Mouse (Mus musculus): ENCODE results near the gene Hhipl1. TPM values are rescaled to one million over a fixed set of nuclear protein-coding genes. Genes with fewer than 3 reads are reported as not detected.

Hhipl1 gene
- polyA plus RNA-seq, 1 experiment: 1.8 TPM

DNA sequence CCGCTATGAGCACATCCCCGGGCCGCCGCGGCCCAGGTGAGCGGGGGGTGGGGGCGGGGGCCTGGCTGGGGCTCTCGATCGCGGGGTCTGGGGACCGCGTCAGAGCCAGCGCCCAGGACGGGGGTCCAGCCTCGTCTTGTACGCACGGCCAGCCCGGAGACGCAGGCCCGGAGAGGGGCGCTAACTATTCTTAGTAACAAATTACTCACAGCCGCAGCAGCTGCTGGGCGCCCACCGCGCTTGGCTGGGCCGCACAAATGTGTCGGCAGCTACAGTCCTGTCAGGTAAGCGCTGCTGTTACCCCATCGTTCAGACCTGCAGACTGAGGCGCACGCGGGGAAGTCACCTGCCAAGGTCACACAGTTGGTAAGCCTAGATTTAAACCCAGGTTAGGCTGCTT is 28.5 kb downstream of the Hhipl1 start:
- no peak for DNase-seq (ENCODE audit: low read depth in 1 of 2, low spot score in 2 of 2)
- peaks cover 6% of the 10 kb centered on the region for H3K27me3 ChIP-seq (ENCODE audit: control insufficient read depth, insufficient read depth, low read length)
- 4% methylated on average over 32 of the region's 32 CpGs for WGBS
- H3K27ac ChIP-seq (ENCODE audit: insufficient read depth, low read length): no peak overlapping the region
- H3K4me3 ChIP-seq (ENCODE audit: extremely low read depth, insufficient read depth, insufficient read length): peak overlapping the region; percentile 48; the same call in 1 of the 2 replicates
- no peaks in the 10 kb centered on the region for H3K36me3 ChIP-seq (ENCODE audit: control insufficient read depth, insufficient read depth, low read length)
- TF ChIP-seq CTCF (IDR thresholded peaks at IDR 0.05; ENCODE audit: extremely low read depth, insufficient read depth, insufficient read length, insufficient replicate concordance) (no peak), POLR2A (IDR thresholded peaks at IDR 0.05; ENCODE audit: low read depth, low read length) (no peak)
- H3K4me1 ChIP-seq (ENCODE audit: control insufficient read depth, insufficient read depth, insufficient read length): peaks cover 8% of the 10 kb centered on the region

DNA sequence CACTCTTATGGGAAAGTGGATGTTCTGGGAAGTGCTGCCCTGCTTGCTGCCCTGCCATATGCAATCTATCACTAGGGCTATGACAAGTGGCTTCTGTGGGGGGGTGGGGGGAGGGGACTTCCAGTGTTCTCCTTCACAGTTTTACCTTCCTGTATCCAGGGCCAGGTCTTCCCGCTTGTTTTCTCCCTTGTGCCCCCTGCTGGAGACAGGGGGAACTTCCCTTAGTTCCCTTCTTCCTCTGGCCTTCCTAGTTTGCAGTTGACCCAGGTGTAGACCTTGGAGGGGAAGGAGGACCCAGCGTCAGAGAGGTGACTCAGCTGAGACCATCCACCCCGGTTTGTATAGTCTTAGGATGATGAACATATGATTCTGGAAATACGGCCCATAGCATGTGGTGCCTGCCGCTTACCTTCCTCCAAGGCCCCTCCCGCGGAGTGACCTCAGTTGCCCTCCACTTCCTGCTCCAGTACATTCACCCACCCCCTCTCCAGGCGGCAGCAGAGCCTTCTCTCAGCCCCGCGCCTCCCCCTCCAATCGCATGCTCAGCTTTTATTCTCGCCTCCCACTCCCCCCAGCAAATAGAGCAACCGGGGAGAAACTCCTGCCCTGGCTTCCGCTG is 32.6 kb downstream of the Hhipl1 start:
- Histone ChIP-seq H3K4me1 (ENCODE audit: control insufficient read depth, insufficient read depth, insufficient read length) (peaks cover 8% of the 10 kb centered on the region), H3K27ac (ENCODE audit: insufficient read depth, low read length) (no peak overlapping the region), H3K27me3 (ENCODE audit: control insufficient read depth, insufficient read depth, low read length) (peaks cover 6% of the 10 kb centered on the region), H3K36me3 (ENCODE audit: control insufficient read depth, insufficient read depth, low read length) (no peaks in the 10 kb centered on the region), H3K4me3 (ENCODE audit: extremely low read depth, insufficient read depth, insufficient read length) (no peak overlapping the region)
- WGBS: 15% methylated on average over 13 of the region's 14 CpGs
- no peak for DNase-seq (ENCODE audit: low read depth in 1 of 2, low spot score in 2 of 2)
- no peak for TF ChIP-seq POLR2A (IDR thresholded peaks at IDR 0.05; ENCODE audit: low read depth, low read length)
- peak; percentile 20; the same call in 1 of the 2 replicates for TF ChIP-seq CTCF (IDR thresholded peaks at IDR 0.05; ENCODE audit: extremely low read depth, insufficient read depth, insufficient read length, insufficient replicate concordance)

DNA sequence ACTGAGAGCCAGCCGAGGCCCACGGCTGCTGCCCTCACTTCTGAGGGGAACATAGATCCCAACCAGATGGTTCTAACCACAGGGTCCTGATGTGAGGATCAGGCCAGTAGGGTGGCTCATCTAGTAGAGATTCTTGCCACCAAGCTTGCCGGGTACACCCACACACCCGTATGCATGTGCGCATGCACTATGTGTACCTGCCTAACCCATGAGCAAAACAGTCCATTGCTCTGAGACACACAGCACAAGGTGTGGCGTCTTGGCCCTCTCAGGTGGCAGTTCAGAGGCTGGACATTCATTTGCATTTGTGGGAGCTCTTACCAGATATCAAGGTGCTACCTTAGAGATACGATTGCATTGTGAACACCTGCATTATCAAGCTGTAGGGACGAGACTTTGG is 42.1 kb downstream of the Hhipl1 start:
- H3K36me3 ChIP-seq (ENCODE audit: control insufficient read depth, insufficient read depth, low read length): no peaks in the 10 kb centered on the region
- no peak overlapping the region for H3K27ac ChIP-seq (ENCODE audit: insufficient read depth, low read length)
- H3K4me1 ChIP-seq (ENCODE audit: control insufficient read depth, insufficient read depth, insufficient read length): no peaks in the 10 kb centered on the region
- 78% methylated on average over 8 of the region's 8 CpGs for WGBS
- H3K4me3 ChIP-seq (ENCODE audit: extremely low read depth, insufficient read depth, insufficient read length): no peak overlapping the region
- H3K27me3 ChIP-seq (ENCODE audit: control insufficient read depth, insufficient read depth, low read length): no peaks in the 10 kb centered on the region
- TF ChIP-seq POLR2A (IDR thresholded peaks at IDR 0.05; ENCODE audit: low read depth, low read length) (no peak), CTCF (IDR thresholded peaks at IDR 0.05; ENCODE audit: extremely low read depth, insufficient read depth, insufficient read length, insufficient replicate concordance) (no peak)
- DNase-seq (ENCODE audit: low read depth in 1 of 2, low spot score in 2 of 2): no peak

DNA sequence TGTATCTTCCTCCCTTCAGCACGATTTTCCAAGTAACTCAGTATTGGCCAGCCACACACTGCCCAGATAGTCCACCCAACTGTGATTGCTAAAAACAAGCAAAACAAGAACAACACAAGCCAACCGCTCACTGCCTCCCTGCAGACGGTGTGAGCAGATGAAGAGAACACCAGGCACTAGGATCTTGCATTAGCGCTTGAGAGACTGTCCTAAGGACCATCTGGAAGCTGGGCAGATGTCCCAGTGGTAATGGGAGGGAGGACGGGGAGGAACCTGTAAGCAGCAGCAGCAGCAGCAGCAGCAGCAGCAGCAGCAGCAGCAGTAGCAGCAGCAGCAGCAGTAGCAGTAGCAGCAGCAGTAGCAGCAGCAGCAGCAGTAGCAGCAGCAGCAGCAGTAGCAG is 43.0 kb downstream of the Hhipl1 start:
- WGBS: 82% methylated on average over 5 of the region's 5 CpGs
- Histone ChIP-seq H3K27ac (ENCODE audit: insufficient read depth, low read length) (no peak overlapping the region), H3K4me3 (ENCODE audit: extremely low read depth, insufficient read depth, insufficient read length) (no peak overlapping the region), H3K4me1 (ENCODE audit: control insufficient read depth, insufficient read depth, insufficient read length) (no peaks in the 10 kb centered on the region), H3K27me3 (ENCODE audit: control insufficient read depth, insufficient read depth, low read length) (no peaks in the 10 kb centered on the region), H3K36me3 (ENCODE audit: control insufficient read depth, insufficient read depth, low read length) (no peaks in the 10 kb centered on the region)
- no peak for DNase-seq (ENCODE audit: low read depth in 1 of 2, low spot score in 2 of 2)
- no peak for TF ChIP-seq POLR2A (IDR thresholded peaks at IDR 0.05; ENCODE audit: low read depth, low read length)
- no peak for TF ChIP-seq CTCF (IDR thresholded peaks at IDR 0.05; ENCODE audit: extremely low read depth, insufficient read depth, insufficient read length, insufficient replicate concordance)

DNA sequence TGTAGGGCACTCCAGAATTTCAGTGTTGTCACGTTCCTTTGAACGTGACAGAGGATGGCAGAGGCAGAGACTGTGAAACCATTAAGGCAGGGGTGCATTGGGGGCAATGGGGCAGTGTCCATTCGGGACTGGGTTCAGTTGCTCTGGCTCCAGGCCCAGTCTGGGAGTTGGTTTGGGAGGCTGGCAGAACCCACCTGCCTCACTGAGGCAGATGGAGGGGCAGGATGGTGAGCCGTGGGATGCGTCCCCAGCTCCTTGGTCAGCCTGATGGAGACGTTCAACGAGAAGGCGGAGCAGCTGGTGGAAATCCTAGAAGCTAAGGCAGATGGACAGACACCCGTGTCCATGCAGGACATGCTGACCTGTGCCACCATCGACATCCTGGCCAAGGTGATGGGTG is 44.9 kb downstream of the Hhipl1 start:
- no peak for DNase-seq (ENCODE audit: low read depth in 1 of 2, low spot score in 2 of 2)
- H3K27ac ChIP-seq (ENCODE audit: insufficient read depth, low read length): no peak overlapping the region
- H3K4me1 ChIP-seq (ENCODE audit: control insufficient read depth, insufficient read depth, insufficient read length): no peaks in the 10 kb centered on the region
- H3K27me3 ChIP-seq (ENCODE audit: control insufficient read depth, insufficient read depth, low read length): no peaks in the 10 kb centered on the region
- TF ChIP-seq POLR2A (IDR thresholded peaks at IDR 0.05; ENCODE audit: low read depth, low read length): no peak
- no peak for TF ChIP-seq CTCF (IDR thresholded peaks at IDR 0.05; ENCODE audit: extremely low read depth, insufficient read depth, insufficient read length, insufficient replicate concordance)
- H3K4me3 ChIP-seq (ENCODE audit: extremely low read depth, insufficient read depth, insufficient read length): no peak overlapping the region
- H3K36me3 ChIP-seq (ENCODE audit: control insufficient read depth, insufficient read depth, low read length): no peaks in the 10 kb centered on the region
- 87% methylated on average over 10 of the region's 10 CpGs for WGBS

DNA sequence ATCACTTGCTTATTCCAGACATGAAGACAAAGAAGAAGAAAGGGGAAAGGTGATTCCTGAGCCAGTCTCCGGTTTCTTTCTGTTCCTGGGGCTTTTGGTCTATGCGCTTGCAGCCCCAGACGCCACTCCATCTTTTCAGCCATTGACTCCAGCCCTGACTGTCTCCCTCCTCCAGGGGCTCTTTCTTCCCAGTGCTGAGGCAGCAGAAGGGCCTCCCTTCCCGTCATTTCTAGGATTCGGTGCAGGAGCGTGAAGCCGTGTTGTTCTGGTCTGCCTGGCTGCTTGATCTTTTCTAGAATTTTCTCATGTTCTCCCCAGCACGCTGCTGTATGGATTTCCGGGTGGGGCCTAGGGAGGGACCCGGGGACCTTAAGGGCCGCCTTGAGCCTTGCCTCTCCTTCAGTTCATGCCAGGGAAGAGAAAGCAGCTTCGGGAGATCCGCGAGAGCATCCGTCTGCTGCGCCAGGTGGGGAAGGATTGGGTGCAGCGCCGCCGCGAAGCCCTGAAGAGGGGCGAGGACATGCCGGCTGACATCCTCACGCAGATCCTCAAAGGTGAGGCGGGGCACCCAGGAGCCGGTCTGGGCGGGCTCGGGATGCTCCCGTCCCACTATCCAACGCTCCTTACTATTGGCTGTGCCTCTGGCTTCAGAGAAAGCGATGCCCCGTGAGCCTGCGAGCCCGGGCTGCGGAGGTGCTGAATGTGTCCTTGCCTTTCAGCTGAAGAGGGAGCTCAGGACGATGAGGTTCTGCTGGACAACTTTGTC is 46.5 kb downstream of the Hhipl1 start:
- Histone ChIP-seq H3K36me3 (ENCODE audit: control insufficient read depth, insufficient read depth, low read length) (no peaks in the 10 kb centered on the region), H3K4me3 (ENCODE audit: extremely low read depth, insufficient read depth, insufficient read length) (no peak overlapping the region), H3K4me1 (ENCODE audit: control insufficient read depth, insufficient read depth, insufficient read length) (no peaks in the 10 kb centered on the region), H3K27me3 (ENCODE audit: control insufficient read depth, insufficient read depth, low read length) (no peaks in the 10 kb centered on the region), H3K27ac (ENCODE audit: insufficient read depth, low read length) (no peak overlapping the region)
- WGBS: 17% methylated on average over 35 of the region's 35 CpGs
- DNase-seq (ENCODE audit: low read depth in 1 of 2, low spot score in 2 of 2): no peak
- TF ChIP-seq CTCF (IDR thresholded peaks at IDR 0.05; ENCODE audit: extremely low read depth, insufficient read depth, insufficient read length, insufficient replicate concordance) (no peak), POLR2A (IDR thresholded peaks at IDR 0.05; ENCODE audit: low read depth, low read length) (no peak)

DNA sequence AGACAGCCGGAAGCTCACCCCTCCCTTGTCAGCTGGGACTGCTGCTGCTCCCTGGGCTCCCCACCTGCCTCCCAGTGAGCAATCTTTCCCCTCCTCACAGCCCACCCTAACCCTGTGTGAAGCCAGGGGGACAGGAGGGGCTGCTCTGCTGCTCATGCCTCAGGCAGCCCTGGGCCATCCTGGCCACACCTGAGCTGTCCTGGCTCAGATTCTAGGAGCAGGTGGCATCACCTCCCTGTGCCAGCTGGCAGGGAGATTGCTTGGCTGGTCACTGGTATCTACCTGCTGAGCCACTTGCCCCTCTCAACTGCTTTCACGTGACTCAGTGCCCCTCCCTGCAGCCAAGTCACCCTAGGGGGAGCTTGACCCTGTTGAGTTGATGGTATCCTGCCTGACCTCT is 48.2 kb downstream of the Hhipl1 start:
- H3K27ac ChIP-seq (ENCODE audit: insufficient read depth, low read length): no peak overlapping the region
- no peak overlapping the region for H3K4me3 ChIP-seq (ENCODE audit: extremely low read depth, insufficient read depth, insufficient read length)
- TF ChIP-seq POLR2A (IDR thresholded peaks at IDR 0.05; ENCODE audit: low read depth, low read length) (no peak), CTCF (IDR thresholded peaks at IDR 0.05; ENCODE audit: extremely low read depth, insufficient read depth, insufficient read length, insufficient replicate concordance) (no peak)
- no peak for DNase-seq (ENCODE audit: low read depth in 1 of 2, low spot score in 2 of 2)
- WGBS: 82% methylated on average over 2 of the region's 2 CpGs
- H3K4me1 ChIP-seq (ENCODE audit: control insufficient read depth, insufficient read depth, insufficient read length): no peaks in the 10 kb centered on the region
- no peaks in the 10 kb centered on the region for H3K27me3 ChIP-seq (ENCODE audit: control insufficient read depth, insufficient read depth, low read length)
- no peaks in the 10 kb centered on the region for H3K36me3 ChIP-seq (ENCODE audit: control insufficient read depth, insufficient read depth, low read length)

Data from spleen, adult 2 months (tissue).